Mouse (Mus musculus) layer of hippocampus, postnatal 10 days (tissue): Measurements from ENCODE around the gene Mecom. TPM values are rescaled to one million over a fixed set of nuclear protein-coding genes. Genes with fewer than 3 reads are reported as not detected.

Experiments
- DNase-seq, 2 experiments: peaks; one replicate each; pipeline ENCODE4 v3.0.0; 2021; ENCODE audit warnings: low spot score in 2 of 2
- total RNA-seq, 2 experiments: library from RNA; stranded (reverse); gene quantifications; 2 replicates each; pipeline ENCODE4 v1.2.3; 2021

Mecom gene
- total RNA-seq, 2 experiments from 2014 or later, result 6.5 to 6.8 TPM

- DNase-seq, result no peak
These were observed 434.5 kb downstream of the Mecom start for GRCm38 (mm10) chr3:30113249-30113770.

- DNase-seq, result no peak
These were observed 439.7 kb downstream of the Mecom start for GRCm38 (mm10) chr3:30107945-30108670.

GRCm38 (mm10) chr3:30106481-30106880, 441.3 kb downstream of the Mecom start:
- no peak for DNase-seq

- DNase-seq, result no peak
These were observed 441.9 kb downstream of the Mecom start for GRCm38 (mm10) chr3:30105859-30106258.

GRCm38 (mm10) chr3:30105194-30105823, 442.5 kb downstream of the Mecom start:
- no peak for DNase-seq

- DNase-seq, result no peak
These were observed 443.2 kb downstream of the Mecom start for GRCm38 (mm10) chr3:30104515-30105098.

- no peak for DNase-seq
These were observed 446.7 kb downstream of the Mecom start for GRCm38 (mm10) chr3:30101146-30101545.

- DNase-seq, result no peak
These were observed 450.1 kb downstream of the Mecom start for GRCm38 (mm10) chr3:30097713-30098112.

- no peak for DNase-seq
These were observed 450.7 kb downstream of the Mecom start for GRCm38 (mm10) chr3:30097129-30097528.

GRCm38 (mm10) chr3:30093005-30093404, 454.8 kb downstream of the Mecom start:
- no peak for DNase-seq

GRCm38 (mm10) chr3:30092481-30092880, 455.3 kb downstream of the Mecom start:
- DNase-seq, result no peak

- no peak for DNase-seq
These were observed 455.9 kb downstream of the Mecom start for GRCm38 (mm10) chr3:30091860-30092259.

- DNase-seq, result no peak
These were observed 456.4 kb downstream of the Mecom start for GRCm38 (mm10) chr3:30091401-30091800.

GRCm38 (mm10) chr3:30086139-30086538, 461.7 kb downstream of the Mecom start:
- DNase-seq, result no peak

GRCm38 (mm10) chr3:30083842-30084241, 464.0 kb downstream of the Mecom start:
- no peak for DNase-seq

GRCm38 (mm10) chr3:30083268-30083667, 464.5 kb downstream of the Mecom start:
- no peak for DNase-seq

- DNase-seq, result peak; percentile 34 to 54
These were observed 467.0 kb downstream of the Mecom start for GRCm38 (mm10) chr3:30080827-30081226.

GRCm38 (mm10) chr3:30076522-30076921, 471.3 kb downstream of the Mecom start:
- DNase-seq, result no peak

GRCm38 (mm10) chr3:30071271-30071670, 476.5 kb downstream of the Mecom start:
- no peak for DNase-seq

GRCm38 (mm10) chr3:30066519-30066918, 481.3 kb downstream of the Mecom start:
- no peak for DNase-seq

- no peak for DNase-seq
These were observed 487.8 kb downstream of the Mecom start for GRCm38 (mm10) chr3:30060058-30060457.

GRCm38 (mm10) chr3:30059615-30060014, 488.2 kb downstream of the Mecom start:
- DNase-seq, result no peak
